Mouse (Mus musculus): ENCODE measurements around the gene Grik2. TPM values are rescaled to one million over a fixed set of nuclear protein-coding genes. Genes with fewer than 3 reads are reported as not detected.

Grik2 gene
- polyA plus RNA-seq, 1 experiment: 0.08 TPM

GRCm38 (mm10) chr10:49559872-49560407, 228.6 kb downstream of the Grik2 start:
- no peak for TF ChIP-seq CTCF (conservative IDR thresholded peaks at IDR 0.05; ENCODE audit: insufficient read depth, insufficient read length, low read depth, low read length)
- no peak for TF ChIP-seq POLR2A (IDR thresholded peaks at IDR 0.05; ENCODE audit: low read depth, low read length)
- no peak overlapping the region for H3K27ac ChIP-seq (ENCODE audit: insufficient read depth, low read depth, low read length)
- no peak for DNase-seq
- H3K36me3 ChIP-seq (ENCODE audit: control insufficient read depth, insufficient read depth, low read length): no peaks in the 10 kb centered on the region
- H3K4me1 ChIP-seq (ENCODE audit: control insufficient read depth, insufficient read depth, low read length): no peaks in the 10 kb centered on the region
- no peaks in the 10 kb centered on the region for H3K27me3 ChIP-seq (replicated peaks; ENCODE audit: control insufficient read depth, insufficient read depth, low read length)
- 82% methylated on average over 1 of the region's 1 CpGs for WGBS
- H3K4me3 ChIP-seq (ENCODE audit: insufficient read depth, low read depth, low read length): no peak overlapping the region

GRCm38 (mm10) chr10:49542249-49542648, 246.3 kb downstream of the Grik2 start:
- no peak for DNase-seq
- no peaks in the 10 kb centered on the region for H3K36me3 ChIP-seq (ENCODE audit: control insufficient read depth, insufficient read depth, low read length)
- TF ChIP-seq CTCF (conservative IDR thresholded peaks at IDR 0.05; ENCODE audit: insufficient read depth, insufficient read length, low read depth, low read length): no peak
- TF ChIP-seq POLR2A (IDR thresholded peaks at IDR 0.05; ENCODE audit: low read depth, low read length): no peak
- WGBS: 53% methylated on average over 1 of the region's 1 CpGs
- H3K27ac ChIP-seq (ENCODE audit: insufficient read depth, low read depth, low read length): no peak overlapping the region
- no peak overlapping the region for H3K4me3 ChIP-seq (ENCODE audit: insufficient read depth, low read depth, low read length)
- no peaks in the 10 kb centered on the region for H3K4me1 ChIP-seq (ENCODE audit: control insufficient read depth, insufficient read depth, low read length)
- H3K27me3 ChIP-seq (replicated peaks; ENCODE audit: control insufficient read depth, insufficient read depth, low read length): no peaks in the 10 kb centered on the region

- no peaks in the 10 kb centered on the region for H3K27me3 ChIP-seq (replicated peaks; ENCODE audit: control insufficient read depth, insufficient read depth, low read length)
- DNase-seq: no peak
- H3K4me1 ChIP-seq (ENCODE audit: control insufficient read depth, insufficient read depth, low read length): no peaks in the 10 kb centered on the region
- TF ChIP-seq CTCF (conservative IDR thresholded peaks at IDR 0.05; ENCODE audit: insufficient read depth, insufficient read length, low read depth, low read length) (no peak), POLR2A (IDR thresholded peaks at IDR 0.05; ENCODE audit: low read depth, low read length) (no peak)
- no peak overlapping the region for H3K4me3 ChIP-seq (ENCODE audit: insufficient read depth, low read depth, low read length)
- H3K36me3 ChIP-seq (ENCODE audit: control insufficient read depth, insufficient read depth, low read length): no peaks in the 10 kb centered on the region
- no peak overlapping the region for H3K27ac ChIP-seq (ENCODE audit: insufficient read depth, low read depth, low read length)
- 98% methylated on average over 1 of the region's 1 CpGs for WGBS
Measured at GRCm38 (mm10) chr10:49519752-49520151, 268.8 kb downstream of the Grik2 start.

GRCm38 (mm10) chr10:49500628-49501027, 287.9 kb downstream of the Grik2 start:
- Histone ChIP-seq H3K4me3 (ENCODE audit: insufficient read depth, low read depth, low read length) (no peak overlapping the region), H3K4me1 (ENCODE audit: control insufficient read depth, insufficient read depth, low read length) (no peaks in the 10 kb centered on the region), H3K27me3 (replicated peaks; ENCODE audit: control insufficient read depth, insufficient read depth, low read length) (no peaks in the 10 kb centered on the region), H3K36me3 (ENCODE audit: control insufficient read depth, insufficient read depth, low read length) (no peaks in the 10 kb centered on the region), H3K27ac (ENCODE audit: insufficient read depth, low read depth, low read length) (no peak overlapping the region)
- DNase-seq: no peak
- WGBS: 47% methylated on average over 1 of the region's 1 CpGs
- TF ChIP-seq POLR2A (IDR thresholded peaks at IDR 0.05; ENCODE audit: low read depth, low read length) (no peak), CTCF (conservative IDR thresholded peaks at IDR 0.05; ENCODE audit: insufficient read depth, insufficient read length, low read depth, low read length) (no peak)

- TF ChIP-seq CTCF (conservative IDR thresholded peaks at IDR 0.05; ENCODE audit: insufficient read depth, insufficient read length, low read depth, low read length): no peak
- no peak for TF ChIP-seq POLR2A (IDR thresholded peaks at IDR 0.05; ENCODE audit: low read depth, low read length)
- no peaks in the 10 kb centered on the region for H3K27me3 ChIP-seq (replicated peaks; ENCODE audit: control insufficient read depth, insufficient read depth, low read length)
- H3K4me3 ChIP-seq (ENCODE audit: insufficient read depth, low read depth, low read length): no peak overlapping the region
- H3K4me1 ChIP-seq (ENCODE audit: control insufficient read depth, insufficient read depth, low read length): no peaks in the 10 kb centered on the region
- no peak for DNase-seq
- WGBS: 71% methylated on average over 1 of the region's 1 CpGs
- no peaks in the 10 kb centered on the region for H3K36me3 ChIP-seq (ENCODE audit: control insufficient read depth, insufficient read depth, low read length)
- H3K27ac ChIP-seq (ENCODE audit: insufficient read depth, low read depth, low read length): no peak overlapping the region
Measured at GRCm38 (mm10) chr10:49497302-49497701, 291.3 kb downstream of the Grik2 start.

GRCm38 (mm10) chr10:49481439-49481838, 307.1 kb downstream of the Grik2 start:
- H3K4me3 ChIP-seq (ENCODE audit: insufficient read depth, low read depth, low read length): no peak overlapping the region
- 85% methylated on average over 4 of the region's 4 CpGs for WGBS
- TF ChIP-seq POLR2A (IDR thresholded peaks at IDR 0.05; ENCODE audit: low read depth, low read length) (no peak), CTCF (conservative IDR thresholded peaks at IDR 0.05; ENCODE audit: insufficient read depth, insufficient read length, low read depth, low read length) (0 out of 2 replicates have a peak, but pooled peaks have one; percentile 3)

GRCm38 (mm10) chr10:49480085-49480749, 308.3 kb downstream of the Grik2 start:
- no peaks in the 10 kb centered on the region for H3K27me3 ChIP-seq (replicated peaks; ENCODE audit: control insufficient read depth, insufficient read depth, low read length)
- DNase-seq: no peak
- no peak overlapping the region for H3K4me3 ChIP-seq (ENCODE audit: insufficient read depth, low read depth, low read length)
- 71% methylated on average over 5 of the region's 5 CpGs for WGBS
- no peak for TF ChIP-seq POLR2A (IDR thresholded peaks at IDR 0.05; ENCODE audit: low read depth, low read length)
- no peak for TF ChIP-seq CTCF (conservative IDR thresholded peaks at IDR 0.05; ENCODE audit: insufficient read depth, insufficient read length, low read depth, low read length)
- no peak overlapping the region for H3K27ac ChIP-seq (ENCODE audit: insufficient read depth, low read depth, low read length)
- no peaks in the 10 kb centered on the region for H3K36me3 ChIP-seq (ENCODE audit: control insufficient read depth, insufficient read depth, low read length)
- no peaks in the 10 kb centered on the region for H3K4me1 ChIP-seq (ENCODE audit: control insufficient read depth, insufficient read depth, low read length)

More at GRCm38 (mm10) chr10:49481439-49481838, 307.1 kb downstream of the Grik2 start:
- H3K27me3 ChIP-seq (replicated peaks; ENCODE audit: control insufficient read depth, insufficient read depth, low read length): no peaks in the 10 kb centered on the region
- no peak overlapping the region for H3K27ac ChIP-seq (ENCODE audit: insufficient read depth, low read depth, low read length)
- no peaks in the 10 kb centered on the region for H3K36me3 ChIP-seq (ENCODE audit: control insufficient read depth, insufficient read depth, low read length)
- H3K4me1 ChIP-seq (ENCODE audit: control insufficient read depth, insufficient read depth, low read length): no peaks in the 10 kb centered on the region
- no peak for DNase-seq

Measured in kidney, adult 2 months (tissue).